Mouse (Mus musculus): ENCODE results near the gene Psmd10.

Psmd10 gene

DNA sequence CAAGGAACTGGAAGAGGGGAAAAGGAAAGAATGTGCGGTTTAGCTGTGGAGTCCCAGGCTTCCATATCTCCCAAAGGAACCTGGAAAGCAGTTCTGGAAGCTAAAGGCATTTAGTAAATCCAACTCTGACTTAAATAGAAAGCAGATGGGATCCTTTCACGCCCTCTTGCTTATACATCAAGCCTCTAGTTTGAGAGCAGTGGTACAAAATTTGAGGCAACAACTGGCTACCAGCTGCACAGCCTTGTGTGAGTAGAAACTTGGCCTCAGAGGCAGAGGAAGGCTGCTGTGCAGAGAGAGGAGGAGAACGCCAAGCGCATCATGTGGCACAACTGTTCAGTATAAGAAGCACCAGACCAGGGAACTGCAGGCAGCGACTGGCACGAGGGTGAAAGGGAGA is 35.2 kb downstream of the Psmd10 start:
- no peak for TF ChIP-seq GATA4 (IDR thresholded peaks at IDR 0.05; ENCODE audit: insufficient replicate concordance, low read length)

DNA sequence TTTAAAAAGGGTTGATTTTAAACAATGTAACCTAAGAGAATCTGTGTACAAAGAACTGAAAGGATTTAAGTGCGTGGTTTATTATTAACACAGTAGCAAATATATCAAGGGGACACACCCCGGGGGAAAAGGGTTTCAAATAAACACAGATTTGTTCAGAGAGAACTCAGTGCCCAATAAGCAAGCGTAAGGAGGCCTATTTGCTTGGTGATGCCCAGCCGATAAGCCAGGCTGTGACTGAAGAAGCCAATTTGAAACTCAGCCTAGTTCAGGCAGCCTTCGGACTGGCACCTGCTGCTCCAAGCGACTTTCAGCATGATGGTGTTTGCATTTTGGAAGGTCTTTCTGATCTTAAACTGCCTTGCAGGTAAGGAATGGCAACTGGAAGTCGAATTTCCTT is 49.2 kb downstream of the Psmd10 start, which contains the start of gene Vsig1:
TSS of gene Vsig1 (plus strand) at position 249 of the 400 bp plus-strand sequence.
- TF ChIP-seq GATA4 (IDR thresholded peaks at IDR 0.05; ENCODE audit: insufficient replicate concordance, low read length): no peak

DNA sequence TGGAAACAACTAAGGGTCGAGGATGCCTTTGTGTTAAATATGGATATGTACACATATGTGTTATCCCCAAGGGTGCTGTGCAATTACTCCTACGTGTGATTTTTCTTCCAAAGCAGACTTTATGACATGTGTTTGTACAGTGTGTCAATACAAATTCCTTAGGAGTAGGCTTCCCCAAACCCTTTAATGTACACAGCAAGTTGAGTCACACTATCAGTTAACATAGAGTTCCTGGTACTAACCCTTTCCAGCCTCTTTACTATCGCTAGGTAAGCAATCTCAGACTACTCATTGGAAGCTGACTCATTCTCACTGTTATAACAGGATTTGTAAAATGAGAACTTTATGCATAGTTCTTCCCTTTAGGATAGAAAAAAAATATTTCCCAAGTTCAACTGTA is 53.0 kb downstream of the Psmd10 start:
- TF ChIP-seq GATA4 (IDR thresholded peaks at IDR 0.05; ENCODE audit: insufficient replicate concordance, low read length): no peak
